Mouse (Mus musculus): ENCODE measurements around the gene Ddx43.
A peak's percentile ranks its signal among the peaks of the same experiment; 100 is the strongest.

GRCm38 (mm10) chr9:78360484-78360872 lies 35.1 kb upstream of the Ddx43 start:
- TF ChIP-seq CTCF (IDR thresholded peaks at IDR 0.05; ENCODE audit: low read depth, low read length): no peak
- no peak for TF ChIP-seq POLR2A (IDR thresholded peaks at IDR 0.05; ENCODE audit: insufficient read depth, low read length)
- peak; percentile 87 for TF ChIP-seq EP300 (IDR thresholded peaks at IDR 0.05; ENCODE audit: insufficient read depth, low read depth, low read length)
